Mouse (Mus musculus): ENCODE measurements around the gene Bach2. TPM values are rescaled to one million over a fixed set of nuclear protein-coding genes. Genes with fewer than 3 reads are reported as not detected.

Gene Bach2
- polyA plus RNA-seq, 1 experiment: 0.11 TPM

- Histone ChIP-seq H3K79me3 (ENCODE audit: low read depth) (no peaks in the 10 kb centered on the region), H3K79me2 (ENCODE audit: control insufficient read depth, insufficient read depth) (no peaks in the 10 kb centered on the region)
- TF ChIP-seq MAX (IDR thresholded peaks at IDR 0.05): no peak
- no peak for TF ChIP-seq USF1 (IDR thresholded peaks at IDR 0.05; ENCODE audit: low read depth)
- TF ChIP-seq CEBPB (IDR thresholded peaks at IDR 0.05; ENCODE audit: low read depth): no peak
- no peak for TF ChIP-seq FOSL1 (IDR thresholded peaks at IDR 0.05; ENCODE audit: insufficient read depth, low read length, poor library complexity, severe bottlenecking)
- no peak for TF ChIP-seq CTCF (IDR thresholded peaks at IDR 0.05; ENCODE audit: control insufficient read depth, insufficient read depth, insufficient read length)
These were observed 126.7 kb downstream of the Bach2 start for GRCm38 (mm10) chr4:32365144-32365907.

GRCm38 (mm10) chr4:32366176-32366575 lies 127.6 kb downstream of the Bach2 start:
- H3K4me3 ChIP-seq (ENCODE audit: insufficient read depth, poor library complexity, severe bottlenecking): no peak overlapping the region
- no peaks in the 10 kb centered on the region for H3K27me3 ChIP-seq (ENCODE audit: control insufficient read depth, insufficient read depth, insufficient read length)
- H3ac ChIP-seq (ENCODE audit: control insufficient read depth, insufficient read length, low read depth): no peak overlapping the region
- no peaks in the 10 kb centered on the region for H3K79me2 ChIP-seq (ENCODE audit: control insufficient read depth, insufficient read depth)
- no peaks in the 10 kb centered on the region for H3K36me3 ChIP-seq (ENCODE audit: control insufficient read depth, insufficient read depth)
- no peaks in the 10 kb centered on the region for H3K79me3 ChIP-seq (ENCODE audit: low read depth)
- TF ChIP-seq CTCF (IDR thresholded peaks at IDR 0.05; ENCODE audit: control insufficient read depth, insufficient read depth, insufficient read length): no peak
- peak; percentile 48 for TF ChIP-seq CEBPB (IDR thresholded peaks at IDR 0.05; ENCODE audit: low read depth)
- TF ChIP-seq MYOG (IDR thresholded peaks at IDR 0.05; ENCODE audit: control insufficient read depth, extremely low read depth, insufficient read length): no peak

More at GRCm38 (mm10) chr4:32365144-32365907, 126.7 kb downstream of the Bach2 start:
- no peaks in the 10 kb centered on the region for H3K27me3 ChIP-seq (ENCODE audit: control insufficient read depth, insufficient read depth, insufficient read length)
- H3K4me3 ChIP-seq (ENCODE audit: insufficient read depth, poor library complexity, severe bottlenecking): no peak overlapping the region
- no peak overlapping the region for H3ac ChIP-seq (ENCODE audit: control insufficient read depth, insufficient read length, low read depth)
- H3K36me3 ChIP-seq (ENCODE audit: control insufficient read depth, insufficient read depth): no peaks in the 10 kb centered on the region

GRCm38 (mm10) chr4:32368345-32368744 lies 129.7 kb downstream of the Bach2 start:
- H3K36me3 ChIP-seq (ENCODE audit: control insufficient read depth, insufficient read depth): no peaks in the 10 kb centered on the region
- H3K27me3 ChIP-seq (ENCODE audit: control insufficient read depth, insufficient read depth, insufficient read length): no peaks in the 10 kb centered on the region
- TF ChIP-seq CTCF (IDR thresholded peaks at IDR 0.05; ENCODE audit: control insufficient read depth, insufficient read depth, insufficient read length): no peak
- TF ChIP-seq MAX (IDR thresholded peaks at IDR 0.05): no peak
- TF ChIP-seq MYOD1 (IDR thresholded peaks at IDR 0.05; ENCODE audit: control insufficient read depth, insufficient read length, low read depth): no peak
- TF ChIP-seq CEBPB (IDR thresholded peaks at IDR 0.05; ENCODE audit: low read depth): no peak
- no peak for TF ChIP-seq MYOG (IDR thresholded peaks at IDR 0.05; ENCODE audit: control insufficient read depth, extremely low read depth, insufficient read length)
- TF ChIP-seq USF1 (IDR thresholded peaks at IDR 0.05; ENCODE audit: low read depth): no peak
- no peak for TF ChIP-seq FOSL1 (IDR thresholded peaks at IDR 0.05; ENCODE audit: insufficient read depth, low read length, poor library complexity, severe bottlenecking)
- no peak overlapping the region for H3K4me3 ChIP-seq (ENCODE audit: insufficient read depth, poor library complexity, severe bottlenecking)
- H3ac ChIP-seq (ENCODE audit: control insufficient read depth, insufficient read length, low read depth): no peak overlapping the region
- H3K79me3 ChIP-seq (ENCODE audit: low read depth): no peaks in the 10 kb centered on the region
- H3K79me2 ChIP-seq (ENCODE audit: control insufficient read depth, insufficient read depth): no peaks in the 10 kb centered on the region

GRCm38 (mm10) chr4:32373085-32373484 lies 134.5 kb downstream of the Bach2 start:
- H3ac ChIP-seq (ENCODE audit: control insufficient read depth, insufficient read length, low read depth): no peak overlapping the region

GRCm38 (mm10) chr4:32373527-32373926 lies 134.9 kb downstream of the Bach2 start:
- Histone ChIP-seq H3K27me3 (ENCODE audit: control insufficient read depth, insufficient read depth, insufficient read length) (no peaks in the 10 kb centered on the region), H3K4me3 (ENCODE audit: insufficient read depth, poor library complexity, severe bottlenecking) (no peak overlapping the region), H3K36me3 (ENCODE audit: control insufficient read depth, insufficient read depth) (no peaks in the 10 kb centered on the region), H3K79me3 (ENCODE audit: low read depth) (no peaks in the 10 kb centered on the region), H3K79me2 (ENCODE audit: control insufficient read depth, insufficient read depth) (no peaks in the 10 kb centered on the region), H3ac (ENCODE audit: control insufficient read depth, insufficient read length, low read depth) (no peak overlapping the region)
- no peak for TF ChIP-seq USF1 (IDR thresholded peaks at IDR 0.05; ENCODE audit: low read depth)
- no peak for TF ChIP-seq FOSL1 (IDR thresholded peaks at IDR 0.05; ENCODE audit: insufficient read depth, low read length, poor library complexity, severe bottlenecking)
- TF ChIP-seq MYOD1 (IDR thresholded peaks at IDR 0.05; ENCODE audit: control insufficient read depth, insufficient read length, low read depth): no peak
- TF ChIP-seq CEBPB (IDR thresholded peaks at IDR 0.05; ENCODE audit: low read depth): no peak
- TF ChIP-seq CTCF (IDR thresholded peaks at IDR 0.05; ENCODE audit: control insufficient read depth, insufficient read depth, insufficient read length): no peak
- TF ChIP-seq MYOG (IDR thresholded peaks at IDR 0.05; ENCODE audit: control insufficient read depth, extremely low read depth, insufficient read length): no peak
- TF ChIP-seq MAX (IDR thresholded peaks at IDR 0.05): no peak

More at GRCm38 (mm10) chr4:32373085-32373484, 134.5 kb downstream of the Bach2 start:
- no peaks in the 10 kb centered on the region for H3K27me3 ChIP-seq (ENCODE audit: control insufficient read depth, insufficient read depth, insufficient read length)
- no peaks in the 10 kb centered on the region for H3K79me2 ChIP-seq (ENCODE audit: control insufficient read depth, insufficient read depth)
- H3K79me3 ChIP-seq (ENCODE audit: low read depth): no peaks in the 10 kb centered on the region
- H3K4me3 ChIP-seq (ENCODE audit: insufficient read depth, poor library complexity, severe bottlenecking): no peak overlapping the region
- H3K36me3 ChIP-seq (ENCODE audit: control insufficient read depth, insufficient read depth): no peaks in the 10 kb centered on the region
- TF ChIP-seq USF1 (IDR thresholded peaks at IDR 0.05; ENCODE audit: low read depth): no peak
- TF ChIP-seq MYOD1 (IDR thresholded peaks at IDR 0.05; ENCODE audit: control insufficient read depth, insufficient read length, low read depth): no peak
- TF ChIP-seq MAX (IDR thresholded peaks at IDR 0.05): no peak
- no peak for TF ChIP-seq CEBPB (IDR thresholded peaks at IDR 0.05; ENCODE audit: low read depth)
- no peak for TF ChIP-seq MYOG (IDR thresholded peaks at IDR 0.05; ENCODE audit: control insufficient read depth, extremely low read depth, insufficient read length)
- TF ChIP-seq CTCF (IDR thresholded peaks at IDR 0.05; ENCODE audit: control insufficient read depth, insufficient read depth, insufficient read length): no peak
- TF ChIP-seq FOSL1 (IDR thresholded peaks at IDR 0.05; ENCODE audit: insufficient read depth, low read length, poor library complexity, severe bottlenecking): no peak

All from C2C12 (cell line).